Mouse (Mus musculus) liver, embryonic 14.5 days (tissue): Measurements from ENCODE around the gene Fut9.

ENCODE experiments used
- CTCF ChIP-seq: IDR thresholded peaks from 2 replicates; pipeline ENCODE4 v1.5.1; 2016; ENCODE audit warnings: antibody characterized with exemption, low read depth, control low read depth
- EP300 ChIP-seq: IDR thresholded peaks from 2 replicates; pipeline ENCODE4 v1.6.1; 2016; ENCODE audit warnings: antibody characterized with exemption, low read depth

DNA sequence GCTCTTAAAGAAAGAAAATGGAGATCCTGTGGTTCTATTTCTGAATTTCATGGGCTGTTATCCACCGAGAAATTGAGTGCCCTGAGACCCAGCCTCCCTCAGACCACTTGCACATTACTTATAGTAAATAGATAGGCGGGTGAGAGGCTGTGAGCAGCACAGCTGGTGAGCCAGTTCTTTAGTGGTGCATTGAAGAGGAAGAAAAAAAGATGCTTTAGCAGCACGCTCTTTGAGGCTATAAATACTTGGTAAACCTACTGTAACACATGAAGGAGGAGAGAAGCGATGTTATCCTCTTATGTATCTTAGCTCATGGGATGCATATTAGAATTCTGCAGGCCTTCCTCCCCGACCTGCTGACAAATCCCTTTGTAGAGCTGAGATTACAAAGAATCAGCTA is 58.5 kb downstream of the Fut9 start:
- TF ChIP-seq CTCF (no peak), EP300 (no peak)
